Mouse (Mus musculus): Measurements from ENCODE around the gene Prss16.

The Prss16 gene

DNA sequence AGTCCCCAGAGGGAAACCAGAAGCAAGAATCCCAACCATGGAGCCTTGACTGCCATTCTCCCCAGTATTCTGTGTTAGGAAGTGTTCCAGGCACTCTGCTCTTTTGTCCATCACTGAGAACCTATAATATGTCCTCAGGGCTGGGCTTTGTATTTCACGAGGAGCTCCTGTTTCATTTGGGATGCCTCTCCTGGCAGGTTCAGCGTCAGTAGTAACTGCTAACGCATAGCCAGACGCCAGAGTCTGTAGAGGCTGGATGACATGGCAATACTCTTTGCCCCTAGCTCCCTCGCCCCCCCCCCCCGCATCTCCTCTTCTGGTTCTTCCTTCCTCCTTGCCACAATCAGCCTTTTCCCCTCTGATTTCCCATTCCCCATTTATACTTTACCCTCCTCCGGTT, at the start of gene Prss16:
TSS of gene Prss16 (minus strand) at position 101 of the 400 bp plus-strand sequence.
- no peak for DNase-seq (ENCODE audit: low read depth, low spot score)

DNA sequence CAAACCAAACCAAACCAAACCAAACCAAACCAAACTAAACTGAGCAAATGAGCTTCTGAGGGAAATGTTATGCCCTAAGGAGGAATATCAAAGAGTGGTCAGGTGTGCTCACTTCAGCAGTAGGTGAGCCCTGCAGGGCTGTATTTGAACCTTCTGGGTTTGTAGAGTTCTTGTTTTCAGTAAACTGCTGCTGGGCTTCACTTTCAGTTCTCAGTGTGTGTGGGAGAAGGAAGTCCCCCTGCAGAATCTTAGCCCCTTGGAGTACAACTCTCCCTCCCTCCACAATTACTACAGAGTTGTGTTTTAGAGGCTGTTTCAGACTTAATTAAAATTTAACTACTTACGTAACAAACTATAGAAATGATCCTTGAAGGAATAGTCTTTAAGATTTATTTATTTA, 44.2 kb upstream of the Prss16 start:
- DNase-seq (ENCODE audit: low read depth, low spot score) = no peak

DNA sequence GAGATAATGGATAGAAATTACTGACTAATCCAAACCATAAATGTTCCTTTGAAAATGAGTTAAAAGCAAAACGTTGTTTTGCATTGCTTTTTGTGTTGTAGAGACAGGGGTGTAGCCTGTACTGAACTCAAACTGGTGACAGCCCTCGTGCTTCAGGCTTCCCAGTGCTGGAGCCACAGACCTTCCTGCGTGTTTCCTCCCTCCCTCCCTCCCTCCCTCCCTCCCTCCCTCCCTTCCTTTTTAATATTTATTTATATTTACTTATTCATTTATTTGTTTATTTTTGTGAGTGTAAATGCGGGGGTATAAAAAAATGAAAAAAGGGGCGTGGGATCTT, 41.9 kb upstream of the Prss16 start:
- no peak for DNase-seq (ENCODE audit: low read depth, low spot score)

DNA sequence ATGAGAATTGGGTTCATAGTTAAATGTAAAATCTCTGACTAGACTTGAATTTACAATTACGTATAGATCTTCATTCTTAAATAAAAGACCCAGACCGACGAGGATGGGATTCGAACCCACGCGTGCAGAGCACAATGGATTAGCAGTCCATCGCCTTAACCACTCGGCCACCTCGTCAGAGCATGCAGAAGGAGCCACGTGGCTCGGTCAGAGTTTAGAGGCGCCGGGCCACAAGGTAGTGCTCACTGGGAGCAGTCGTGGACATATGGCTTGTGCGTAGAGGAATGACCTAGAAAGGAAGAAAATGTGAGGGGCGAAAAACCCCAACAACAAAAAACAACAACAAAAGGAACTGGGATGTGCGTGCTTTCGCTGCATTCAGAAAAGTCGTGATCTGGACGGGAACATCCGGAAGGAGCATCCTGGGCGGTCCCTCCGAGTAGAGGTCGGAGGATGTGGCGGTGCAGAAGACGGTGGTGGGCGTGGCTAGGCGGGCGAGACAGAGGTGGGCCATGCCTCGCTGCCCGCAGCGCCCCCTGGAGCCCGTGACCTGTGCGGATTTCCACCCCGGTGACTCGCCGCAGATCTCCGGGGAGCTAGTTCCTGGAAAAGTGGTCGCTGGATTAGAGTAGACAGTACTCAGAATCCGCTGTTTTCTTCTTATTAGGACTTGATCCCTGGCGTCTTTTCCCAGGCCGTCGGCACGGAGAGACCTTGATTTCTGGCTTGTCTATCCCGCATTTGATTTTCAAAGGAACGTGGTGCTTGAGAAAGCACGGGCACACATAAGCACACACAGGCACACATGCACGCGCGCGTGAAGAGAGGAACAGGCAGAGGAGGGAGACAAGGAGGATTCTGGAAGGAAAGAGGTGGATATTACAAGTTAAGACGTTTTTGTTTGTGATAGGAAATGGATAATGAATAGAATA, 41.3 kb upstream of the Prss16 start:
- DNase-seq (ENCODE audit: low read depth, low spot score) = peak; percentile 91

DNA sequence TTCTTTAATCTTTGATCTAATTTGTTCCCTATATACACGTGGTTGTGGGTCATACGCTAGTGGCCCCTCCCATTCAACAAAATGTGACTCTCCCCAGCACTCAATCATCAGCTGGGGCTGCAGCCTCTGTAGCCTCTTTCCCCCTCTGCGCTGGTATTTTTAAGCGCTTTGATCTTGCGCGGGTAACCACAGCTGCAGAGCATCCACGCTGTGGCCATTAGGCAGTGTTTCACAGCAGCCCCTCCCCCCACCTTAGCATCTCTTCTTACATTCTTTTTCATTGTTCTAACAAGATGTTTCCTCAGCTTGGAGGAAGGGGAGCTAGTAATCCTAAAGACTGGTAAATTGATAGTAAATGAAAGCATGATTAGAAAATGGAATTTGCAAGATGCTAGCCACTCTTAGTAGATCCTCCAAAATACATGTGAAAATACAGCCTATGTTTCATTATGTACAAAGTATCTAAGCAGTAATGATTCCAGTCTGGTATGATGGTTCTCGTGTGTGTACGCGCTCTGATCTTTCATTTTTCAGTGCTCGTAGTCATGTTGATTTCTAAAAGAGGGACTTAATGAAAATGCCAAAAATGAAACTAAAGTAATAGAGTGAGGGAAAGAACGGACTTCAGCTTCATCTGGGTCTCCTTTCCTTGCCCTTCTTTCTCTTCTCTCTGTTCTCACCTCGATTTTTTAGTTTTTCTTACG, 40.3 kb upstream of the Prss16 start:
- peak; percentile 69 for DNase-seq (ENCODE audit: low read depth, low spot score)

DNA sequence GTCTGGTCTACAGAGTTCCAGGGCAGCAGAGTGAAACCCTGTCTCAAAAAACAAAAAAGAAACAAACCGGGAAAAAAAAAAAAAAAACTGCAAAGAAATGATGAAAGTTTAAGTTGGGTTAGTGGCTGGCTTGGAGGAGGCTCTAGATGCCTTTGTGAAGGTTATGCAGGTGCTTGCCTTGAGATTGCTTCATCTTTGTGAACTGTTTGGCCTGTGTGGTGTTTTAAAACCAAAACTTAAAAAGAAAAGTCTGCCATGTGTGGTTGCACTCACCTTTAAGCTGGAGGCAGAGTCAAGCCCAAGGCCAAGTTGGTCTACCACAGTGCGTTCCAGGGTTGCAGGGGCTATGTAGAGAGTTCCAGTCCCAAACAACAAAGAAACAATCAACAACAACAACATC, 39.5 kb upstream of the Prss16 start:
- DNase-seq (ENCODE audit: low read depth, low spot score) = no peak

DNA sequence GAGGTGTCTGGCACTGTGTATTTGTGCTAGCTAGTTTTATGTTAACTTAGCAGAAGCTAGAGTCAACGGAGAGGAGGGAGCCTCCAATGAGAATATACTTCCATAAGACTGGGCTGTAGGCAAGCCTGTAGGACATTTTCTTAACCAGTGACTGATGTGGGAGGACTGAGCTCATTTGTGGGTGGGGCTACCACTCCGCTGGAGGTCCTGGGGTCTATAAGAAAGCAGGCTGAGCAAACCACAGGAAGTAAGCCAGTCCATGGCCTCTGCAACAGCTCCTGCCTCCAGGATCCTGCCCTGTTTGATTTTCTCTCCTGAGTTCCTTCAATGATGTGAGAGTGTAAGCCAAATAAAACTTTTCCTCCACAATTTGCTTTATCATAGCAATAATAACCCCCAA, 35.8 kb upstream of the Prss16 start:
- no peak for DNase-seq (ENCODE audit: low read depth, low spot score)

DNA sequence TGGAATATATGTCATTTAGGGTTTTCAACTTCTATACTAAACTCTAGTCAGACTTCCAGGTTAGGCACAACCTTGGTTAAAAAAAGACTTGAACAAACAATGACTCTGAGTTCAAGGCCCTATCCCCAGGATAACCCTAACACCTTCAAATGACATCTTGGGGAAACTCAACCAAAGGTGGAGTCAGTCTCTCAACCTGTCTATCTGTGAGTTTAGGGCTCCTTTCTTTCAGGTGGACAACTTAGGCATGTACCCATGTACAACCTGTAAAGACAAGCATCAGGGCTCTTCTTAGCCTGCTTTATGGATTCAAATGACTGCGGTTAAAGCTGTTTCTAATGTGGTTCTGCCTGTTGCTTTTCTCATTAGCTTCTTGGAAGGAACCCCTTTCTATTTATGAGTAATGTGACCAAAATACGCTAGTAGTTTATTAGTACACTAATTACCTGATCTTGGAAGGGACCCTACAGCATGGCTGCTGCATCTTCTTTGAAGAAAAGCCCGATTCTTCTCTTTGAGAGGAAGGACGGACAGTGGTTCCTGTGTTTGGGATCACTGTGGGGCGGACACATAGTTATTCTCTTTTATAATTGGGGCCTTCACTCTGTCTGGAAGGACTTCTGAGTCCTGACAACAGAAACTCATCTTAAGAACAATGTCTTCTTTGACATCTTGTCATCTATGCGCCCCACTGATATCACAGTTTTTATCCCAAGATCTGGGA, 35.1 kb upstream of the Prss16 start:
- DNase-seq (ENCODE audit: low read depth, low spot score) = no peak

DNA sequence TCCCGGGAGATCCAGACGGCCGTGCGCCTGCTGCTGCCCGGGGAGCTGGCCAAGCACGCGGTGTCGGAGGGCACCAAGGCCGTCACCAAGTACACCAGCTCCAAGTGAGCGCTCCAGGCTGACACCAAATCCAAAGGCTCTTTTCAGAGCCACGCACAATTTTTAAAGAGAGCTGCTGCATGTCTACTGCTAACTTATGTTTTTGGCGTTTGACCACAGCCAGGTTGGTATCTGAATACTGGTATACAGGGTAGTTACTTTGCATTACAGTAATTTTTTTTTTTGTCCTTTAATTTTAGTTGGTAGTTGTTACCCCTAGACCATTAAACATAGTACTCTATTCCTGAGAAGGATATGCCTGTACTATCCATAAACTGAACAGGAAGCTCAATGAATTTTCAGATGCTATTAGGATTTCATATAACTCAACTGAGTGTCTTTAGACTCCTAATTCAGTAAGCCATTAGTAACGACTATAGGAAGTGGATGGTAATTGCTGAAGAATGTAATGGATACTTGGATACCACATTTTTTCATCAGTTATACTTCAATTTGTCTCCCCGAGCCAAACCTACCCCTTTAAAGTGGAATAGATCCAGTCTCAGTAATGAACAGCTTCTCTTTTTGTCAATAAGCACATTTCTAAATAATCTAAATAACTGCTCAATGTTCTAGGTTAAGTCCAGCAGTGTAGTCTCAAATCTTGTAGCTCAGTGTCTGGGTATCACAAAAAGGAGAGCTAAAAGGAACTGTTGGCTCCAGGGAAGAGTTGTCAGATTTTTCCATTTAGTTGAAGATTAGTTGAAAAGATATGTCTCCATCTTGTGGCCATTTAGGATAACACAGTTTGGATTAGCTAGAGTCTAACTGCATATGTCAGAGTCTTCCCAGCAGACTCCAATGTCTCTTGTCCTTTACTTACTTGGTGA, 34.2 kb upstream of the Prss16 start:
- peak; percentile 54 for DNase-seq (ENCODE audit: low read depth, low spot score)

DNA sequence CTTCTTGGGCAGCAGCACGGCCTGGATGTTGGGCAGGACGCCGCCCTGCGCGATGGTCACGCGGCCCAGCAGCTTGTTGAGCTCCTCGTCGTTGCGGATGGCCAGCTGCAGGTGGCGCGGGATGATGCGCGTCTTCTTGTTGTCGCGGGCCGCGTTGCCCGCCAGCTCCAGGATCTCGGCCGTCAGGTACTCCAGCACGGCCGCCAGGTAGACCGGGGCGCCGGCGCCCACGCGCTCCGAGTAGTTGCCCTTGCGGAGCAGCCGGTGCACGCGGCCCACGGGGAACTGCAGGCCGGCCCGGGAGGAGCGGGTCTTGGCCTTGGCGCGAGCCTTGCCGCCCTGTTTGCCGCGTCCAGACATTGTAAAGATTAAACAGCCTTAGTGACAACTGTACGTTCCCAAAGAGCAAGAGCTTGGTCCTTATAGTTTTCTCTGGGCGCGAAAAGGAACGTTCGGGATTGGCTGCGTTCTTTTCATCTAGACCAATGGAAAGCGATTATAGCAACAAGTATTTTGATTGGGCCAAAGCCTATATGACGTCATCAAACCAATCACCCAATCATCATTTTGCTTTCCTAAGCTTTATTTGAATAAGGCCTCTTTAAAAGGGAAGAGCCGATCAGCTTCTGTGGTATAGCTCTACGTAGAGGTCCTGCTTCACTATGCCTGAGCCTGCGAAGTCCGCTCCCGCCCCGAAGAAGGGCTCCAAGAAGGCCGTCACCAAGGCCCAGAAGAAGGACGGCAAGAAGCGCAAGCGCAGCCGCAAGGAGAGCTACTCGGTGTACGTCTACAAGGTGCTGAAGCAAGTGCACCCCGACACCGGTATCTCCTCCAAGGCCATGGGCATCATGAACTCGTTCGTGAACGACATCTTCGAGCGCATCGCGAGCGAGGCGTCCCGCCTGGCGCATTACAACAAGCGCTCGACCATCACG, 33.3 kb upstream of the Prss16 start, which contains the start of the genes Hist1h2ag and Hist1h2bj:
TSS of gene Hist1h2ag (minus strand) at position 377 of the 935 bp plus-strand sequence.
TSS of gene Hist1h2bj (plus strand) at position 647 of the 935 bp plus-strand sequence.
- DNase-seq (ENCODE audit: low read depth, low spot score) = peak; percentile 96

DNA sequence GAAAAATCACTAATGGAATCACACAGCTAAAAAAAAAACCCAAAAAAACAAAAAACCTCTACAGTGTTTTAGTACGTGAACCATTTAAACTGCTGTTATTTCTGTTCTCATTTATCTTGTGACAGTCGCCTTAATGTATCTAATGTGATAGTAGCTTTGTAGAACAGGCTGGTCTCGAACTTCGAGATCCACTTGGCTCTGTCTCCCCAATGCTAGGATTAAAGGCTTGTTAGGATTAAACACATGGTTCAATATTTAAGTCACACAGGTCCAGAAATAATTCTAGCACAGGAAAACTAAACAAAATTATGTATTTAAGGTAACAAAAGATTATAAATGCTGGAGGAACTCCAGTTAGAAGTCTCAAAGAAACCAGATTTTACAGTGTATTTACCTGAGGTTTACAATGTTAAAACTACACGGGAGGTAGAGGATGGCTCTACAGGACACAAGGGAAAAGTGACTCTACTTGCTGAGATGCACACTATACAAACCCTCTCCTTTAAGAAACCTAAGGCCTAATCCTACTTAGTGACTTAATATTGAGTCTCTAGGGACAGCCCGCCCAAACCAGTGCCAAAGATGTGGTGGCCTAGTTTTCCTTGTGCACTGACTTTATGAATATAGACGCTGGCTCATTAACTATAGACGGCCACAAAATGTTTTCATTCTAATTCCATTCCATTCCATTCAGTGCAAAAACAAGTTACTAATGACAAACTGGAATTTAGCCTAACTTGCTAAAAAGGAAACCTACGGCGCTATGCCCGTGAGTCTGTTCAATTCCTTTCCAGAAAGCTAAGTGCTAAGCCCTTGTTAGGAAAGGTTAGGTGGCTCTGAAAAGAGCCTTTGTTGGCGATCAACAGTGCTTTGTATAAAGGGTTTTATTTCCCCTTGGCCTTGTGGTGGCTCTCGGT, 32.4 kb upstream of the Prss16 start:
- peak; percentile 32 for DNase-seq (ENCODE audit: low read depth, low spot score)

DNA sequence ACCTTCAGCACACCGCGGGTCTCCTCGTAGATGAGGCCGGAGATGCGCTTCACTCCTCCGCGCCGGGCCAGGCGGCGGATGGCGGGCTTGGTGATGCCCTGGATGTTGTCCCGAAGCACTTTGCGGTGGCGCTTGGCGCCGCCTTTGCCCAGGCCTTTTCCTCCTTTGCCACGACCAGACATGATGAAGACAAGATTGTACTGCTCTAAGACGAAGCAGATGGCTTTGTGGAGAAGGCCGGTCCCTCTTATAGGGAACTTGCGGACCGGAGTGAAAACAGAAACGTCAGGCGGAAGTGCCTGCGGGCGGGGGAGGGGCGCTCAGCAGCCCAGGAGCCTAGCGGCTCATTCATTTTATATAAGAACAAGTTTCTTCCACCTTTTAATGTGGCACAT, 31.6 kb upstream of the Prss16 start, which contains the start of gene Hist1h4i:
TSS of gene Hist1h4i (minus strand) at position 221 of the 395 bp plus-strand sequence.
- DNase-seq (ENCODE audit: low read depth, low spot score) = peak; percentile 93

DNA sequence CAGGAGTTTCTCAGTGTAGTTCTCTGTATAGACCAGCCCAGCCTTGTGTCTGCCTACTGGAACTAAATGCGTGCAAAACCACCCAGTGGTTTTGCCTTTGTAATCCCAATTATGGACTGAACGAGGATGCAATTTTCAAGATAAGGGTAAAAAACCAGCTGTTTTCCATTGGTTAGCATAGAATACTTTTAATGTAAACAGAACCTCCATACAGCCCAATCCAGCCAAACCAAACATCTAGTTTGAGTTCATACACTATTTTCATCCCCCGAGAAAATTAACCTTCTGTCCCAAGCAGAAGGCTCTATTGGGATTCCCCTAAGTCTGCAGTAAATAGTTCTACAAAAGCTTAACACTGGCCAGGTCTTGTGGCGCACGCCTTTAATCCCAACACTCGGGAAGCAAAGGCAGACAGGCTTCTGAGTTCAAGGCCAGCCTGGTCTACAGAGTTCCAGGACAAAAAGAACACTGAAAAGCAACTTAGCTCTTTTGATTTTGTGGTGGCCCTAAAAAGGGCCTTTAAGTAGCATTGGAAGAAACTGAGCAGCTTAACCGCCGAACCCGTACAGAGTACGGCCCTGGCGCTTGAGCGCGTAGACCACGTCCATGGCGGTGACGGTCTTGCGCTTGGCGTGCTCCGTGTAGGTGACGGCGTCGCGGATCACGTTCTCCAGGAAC, 31.1 kb upstream of the Prss16 start:
- peak; percentile 39 for DNase-seq (ENCODE audit: low read depth, low spot score)

DNA sequence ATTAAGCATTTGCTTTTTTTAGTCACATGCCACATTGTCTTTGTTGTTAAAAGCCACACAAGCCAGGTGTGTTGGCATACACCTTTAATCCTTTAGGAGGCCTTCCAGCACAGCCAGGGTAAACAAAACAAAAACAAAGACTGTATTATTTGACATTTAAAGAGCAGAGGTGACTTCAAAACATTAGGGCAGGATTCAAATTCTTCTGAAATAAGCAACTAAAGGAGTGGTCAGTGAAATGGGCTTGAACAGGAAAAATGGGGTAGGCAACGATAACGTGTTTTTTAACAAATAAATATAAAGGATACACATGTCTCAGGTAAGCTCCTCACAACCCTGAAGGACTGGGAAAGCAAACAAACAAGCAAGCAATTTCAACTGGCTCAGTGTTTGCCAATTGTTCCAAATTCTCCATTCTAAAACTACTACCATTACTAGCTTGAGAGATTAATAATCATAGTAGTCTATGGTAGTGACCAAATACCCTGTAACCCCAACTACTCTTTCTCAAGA, 30.5 kb upstream of the Prss16 start:
- no peak for DNase-seq (ENCODE audit: low read depth, low spot score)

DNA sequence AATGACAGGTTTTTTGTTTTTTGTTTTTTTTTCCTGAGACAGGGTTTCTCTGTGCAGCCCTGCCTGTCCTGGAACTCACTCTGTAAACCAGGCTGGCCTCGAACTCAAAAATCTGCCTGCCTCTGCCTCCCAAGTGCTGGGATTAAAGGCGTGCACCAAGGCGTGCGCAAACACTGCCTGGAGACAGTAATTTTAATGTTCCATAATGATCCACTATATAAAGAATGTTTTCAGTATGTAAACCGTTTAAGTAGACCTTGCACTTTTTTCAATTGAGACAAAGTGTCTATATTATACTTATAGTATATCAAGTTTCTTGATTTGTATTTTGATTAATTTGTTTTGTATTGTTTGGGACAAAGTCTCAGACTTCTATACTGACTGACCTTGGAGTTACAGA, 29.8 kb upstream of the Prss16 start:
- DNase-seq (ENCODE audit: low read depth, low spot score) = no peak

DNA sequence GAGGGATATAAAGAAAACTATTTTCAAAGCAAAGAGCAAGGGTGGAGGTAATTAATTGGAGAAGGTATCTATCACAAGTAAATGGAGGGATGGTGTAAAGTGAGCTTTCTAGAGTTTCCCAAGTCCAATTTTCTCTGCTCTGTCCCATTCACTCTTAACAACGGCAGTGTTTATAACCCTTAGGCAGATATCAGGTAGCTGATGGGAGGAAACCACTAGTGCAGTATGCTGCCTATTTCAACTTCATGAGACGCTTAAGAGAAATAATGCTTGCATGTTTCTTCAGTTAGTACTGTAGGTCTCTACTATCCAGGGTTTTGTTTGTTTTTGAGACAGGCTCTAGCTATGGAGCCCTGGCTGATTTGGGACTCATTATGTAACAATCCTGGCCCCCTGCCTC, 27.9 kb upstream of the Prss16 start:
- no peak for DNase-seq (ENCODE audit: low read depth, low spot score)

DNA sequence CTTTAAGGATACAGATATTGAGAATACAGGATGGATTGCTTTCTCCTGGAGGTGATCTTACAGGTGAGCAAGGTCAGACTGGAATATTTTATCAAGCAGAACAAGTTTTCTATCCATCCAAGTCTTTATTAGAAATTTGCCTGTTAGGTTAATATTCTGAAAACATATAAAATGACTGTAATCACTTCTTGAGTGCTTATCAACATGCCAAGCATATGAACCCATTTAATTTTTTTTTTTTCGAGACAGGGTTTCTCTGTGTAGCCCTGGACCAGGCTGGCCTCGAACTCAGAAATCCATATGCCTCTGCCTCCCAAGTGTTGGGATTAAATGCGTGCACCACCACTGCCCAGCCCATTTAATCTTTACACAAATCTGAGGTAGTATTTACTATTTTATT, 27.4 kb upstream of the Prss16 start:
- no peak for DNase-seq (ENCODE audit: low read depth, low spot score)
